Mouse (Mus musculus): ENCODE data around the gene Tmie.

The Tmie gene

DNA sequence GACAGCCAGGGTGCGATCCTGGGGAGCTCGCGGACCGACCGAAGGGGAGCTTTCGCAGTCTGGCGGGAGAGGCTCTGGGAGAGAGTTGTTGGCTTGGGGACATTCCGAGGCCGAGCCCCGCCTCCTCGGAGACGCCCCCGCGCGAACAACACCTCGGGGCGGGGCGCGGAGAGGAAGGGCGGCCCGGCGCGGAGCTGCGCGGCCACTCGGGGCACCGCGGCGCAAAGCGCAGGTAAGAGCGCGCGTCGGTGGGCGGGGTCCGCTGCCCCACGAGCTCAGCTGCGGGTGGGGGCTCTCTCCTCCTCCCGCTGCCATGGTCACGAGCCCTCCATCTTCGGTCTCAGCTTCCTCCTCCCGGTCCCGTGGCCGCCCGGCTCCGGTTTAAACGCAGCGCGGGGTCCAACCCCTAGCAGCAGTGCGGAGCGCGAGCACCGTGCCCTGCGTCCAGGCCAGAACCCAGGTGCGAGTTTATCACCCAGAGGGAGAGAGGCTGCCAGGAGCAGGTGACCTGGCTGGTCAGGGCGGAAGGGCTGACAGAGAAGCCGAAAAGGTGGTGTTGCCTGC, at the start of gene Tmie:
Tmie (minus strand) TSS at position 116 of the 564 bp plus-strand sequence.
- DNase-seq (ENCODE audit: low read depth, low spot score), result no peak

- peak; percentile 70 for DNase-seq (ENCODE audit: low read depth, low spot score)
These were observed 42.8 kb upstream of the Tmie start for GRCm38 (mm10) chr9:110922759-110923158.

DNA sequence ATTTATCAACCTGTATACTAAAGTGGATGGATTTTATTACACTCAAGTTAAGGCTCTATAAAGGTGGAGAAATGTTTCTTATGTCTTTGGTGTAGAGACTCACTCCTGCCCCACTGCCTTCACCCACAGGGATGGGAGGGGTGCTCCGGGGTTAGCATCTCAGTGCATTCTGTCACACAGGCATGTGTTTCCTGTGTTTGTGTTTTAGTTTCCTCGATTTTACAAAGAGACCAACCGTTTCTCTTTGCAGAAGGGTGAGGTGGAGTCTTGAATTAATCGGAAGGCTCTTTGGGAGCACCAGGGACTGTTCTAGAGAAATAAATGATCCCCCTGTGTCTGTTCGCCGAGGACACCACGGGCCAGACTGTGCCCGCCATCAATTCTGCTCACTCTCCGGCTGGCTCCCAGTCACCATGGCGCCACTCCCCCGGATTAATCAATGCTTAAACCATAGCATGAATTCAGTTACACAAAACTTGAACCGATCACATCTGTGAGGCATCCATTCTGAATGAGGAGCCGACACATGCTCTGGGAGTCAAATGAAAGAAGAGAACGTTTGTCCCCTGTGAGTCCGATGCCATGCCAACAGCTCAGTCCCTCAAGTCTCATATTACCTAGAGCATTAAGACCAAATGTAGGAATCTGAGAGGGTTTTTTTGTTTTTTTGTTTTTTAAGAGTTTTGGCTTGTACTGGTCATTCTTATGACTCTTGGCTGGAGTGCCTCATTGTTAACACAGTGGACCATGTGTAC, 40.9 kb upstream of the Tmie start:
- no peak for DNase-seq (ENCODE audit: low read depth, low spot score)

DNA sequence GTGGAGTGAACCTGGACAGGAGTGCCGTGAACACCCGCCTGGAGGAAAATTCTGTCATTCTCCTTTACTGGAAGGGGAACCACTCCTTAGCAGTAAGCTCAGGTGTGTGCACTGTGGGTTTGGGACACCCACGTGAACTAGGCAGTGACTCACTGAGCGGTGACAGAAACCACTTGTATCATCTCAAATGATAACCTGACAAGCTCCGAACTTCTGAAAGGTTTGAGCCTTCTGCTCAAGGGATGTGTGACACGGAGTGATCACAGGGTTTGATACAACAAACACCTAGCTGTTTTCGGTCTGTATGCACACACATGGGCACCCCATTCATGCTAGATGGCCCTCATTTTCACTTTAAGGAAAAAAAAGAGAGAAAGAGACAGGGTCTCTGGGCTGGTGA, 36.9 kb upstream of the Tmie start, which contains the start of gene Fam240a:
Fam240a (minus strand) TSS at position 76 of the 400 bp plus-strand sequence.
- no peak for DNase-seq (ENCODE audit: low read depth, low spot score)

- DNase-seq (ENCODE audit: low read depth, low spot score), result no peak
These were observed 35.6 kb upstream of the Tmie start for GRCm38 (mm10) chr9:110915466-110915865.

- DNase-seq (ENCODE audit: low read depth, low spot score), result no peak
These were observed 34.8 kb upstream of the Tmie start for GRCm38 (mm10) chr9:110914631-110915236.

DNA sequence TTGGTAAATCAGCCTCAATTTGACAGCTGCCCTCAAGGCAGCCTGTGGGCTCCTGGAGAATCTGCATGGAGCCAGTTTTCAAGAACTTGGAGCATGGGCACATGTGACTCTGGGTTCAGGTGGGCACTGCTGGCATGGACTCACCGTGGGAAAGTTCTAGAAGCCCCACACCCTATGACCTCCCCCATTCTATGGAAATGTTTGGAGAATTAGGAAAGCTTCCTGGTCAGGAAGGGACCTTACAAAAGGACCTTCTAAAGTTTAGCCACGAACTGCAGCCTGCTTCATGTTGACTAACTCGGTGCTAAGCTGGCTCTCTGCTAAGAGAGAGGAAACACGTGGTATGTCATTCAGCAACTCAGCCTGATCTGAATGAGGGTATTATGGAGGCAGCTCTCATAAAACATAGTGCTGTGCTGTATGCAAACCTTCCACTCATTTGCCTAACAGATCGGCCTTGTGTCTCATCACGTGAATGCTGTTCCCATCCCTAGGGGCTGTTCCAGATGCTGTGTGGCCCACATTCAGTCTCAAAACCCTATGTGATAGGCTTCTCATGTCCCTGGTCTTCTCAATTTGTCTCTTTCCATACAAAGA, 29.6 kb upstream of the Tmie start:
- DNase-seq (ENCODE audit: low read depth, low spot score), result no peak

GRCm38 (mm10) chr9:110908631-110909016, 28.7 kb upstream of the Tmie start:
- DNase-seq (ENCODE audit: low read depth, low spot score), result no peak

DNA sequence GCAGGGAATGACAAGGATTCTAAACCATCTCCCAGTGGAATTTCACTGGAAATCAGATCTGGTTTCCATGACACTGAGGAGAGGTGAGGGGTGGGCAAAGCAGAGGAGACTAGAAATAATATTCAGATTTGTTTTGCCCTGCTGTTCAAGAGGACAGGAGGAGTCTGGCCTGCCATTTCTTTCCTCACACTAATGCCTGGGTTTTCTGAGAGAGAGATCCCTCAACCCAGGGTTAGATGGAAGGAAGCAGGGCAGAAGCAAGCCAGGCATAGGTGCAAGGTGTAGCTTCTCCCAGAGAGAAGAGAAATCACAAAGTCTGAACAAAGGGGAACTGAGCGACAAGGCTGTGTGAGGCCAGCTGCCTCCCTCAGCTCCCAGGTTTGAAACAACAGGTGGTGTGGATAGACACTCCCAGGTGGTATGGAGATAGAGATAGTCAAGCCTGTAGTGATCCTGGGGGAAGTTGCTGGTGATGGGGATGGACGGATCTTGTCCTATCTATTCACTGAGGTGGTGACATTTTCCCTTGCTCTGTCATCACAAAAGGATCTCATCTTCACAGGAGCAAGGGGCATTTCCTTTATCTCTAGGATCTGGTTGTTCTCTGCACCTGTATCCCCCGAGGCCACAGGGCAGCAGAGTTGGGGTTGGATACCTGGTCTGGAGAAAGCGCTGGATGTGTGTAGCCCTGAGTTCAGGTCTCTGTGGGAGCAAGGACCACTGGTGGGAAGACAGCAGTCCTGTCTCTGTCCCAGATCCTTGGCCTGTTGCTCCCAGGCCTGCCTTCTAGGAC, 28.1 kb upstream of the Tmie start:
- no peak for DNase-seq (ENCODE audit: low read depth, low spot score)

DNA sequence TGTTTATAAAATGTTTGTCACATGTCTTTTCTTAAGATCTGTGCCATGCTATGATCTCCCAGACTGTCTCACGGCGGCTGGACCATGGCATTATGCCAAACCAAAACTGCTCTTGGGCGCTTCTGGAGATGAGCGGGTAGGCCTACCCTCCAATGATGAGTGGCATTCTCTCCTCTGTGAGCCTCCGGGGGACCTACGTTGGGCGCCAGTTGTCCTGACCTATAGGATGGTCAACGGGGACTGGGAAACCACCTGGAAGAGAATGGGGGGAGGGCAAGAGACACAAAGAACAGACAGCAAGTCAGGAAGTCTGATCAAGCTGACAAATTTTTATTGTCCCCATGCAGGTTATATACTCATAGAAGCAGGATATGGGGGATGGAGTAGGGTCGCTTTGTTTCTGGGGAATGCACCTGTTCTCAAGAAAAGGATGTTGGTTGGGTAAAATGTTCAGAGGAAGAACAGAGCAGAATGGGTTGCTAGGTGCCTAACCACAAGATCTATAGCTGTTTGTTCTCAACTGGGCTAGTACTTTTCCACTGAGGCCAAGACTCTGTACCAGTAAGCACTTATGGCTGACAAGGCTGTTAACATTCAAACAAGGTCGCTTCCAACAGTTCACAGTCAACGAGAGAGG, 27.4 kb upstream of the Tmie start:
- DNase-seq (ENCODE audit: low read depth, low spot score), result no peak

GRCm38 (mm10) chr9:110902271-110902670, 22.4 kb upstream of the Tmie start:
- no peak for DNase-seq (ENCODE audit: low read depth, low spot score)

DNA sequence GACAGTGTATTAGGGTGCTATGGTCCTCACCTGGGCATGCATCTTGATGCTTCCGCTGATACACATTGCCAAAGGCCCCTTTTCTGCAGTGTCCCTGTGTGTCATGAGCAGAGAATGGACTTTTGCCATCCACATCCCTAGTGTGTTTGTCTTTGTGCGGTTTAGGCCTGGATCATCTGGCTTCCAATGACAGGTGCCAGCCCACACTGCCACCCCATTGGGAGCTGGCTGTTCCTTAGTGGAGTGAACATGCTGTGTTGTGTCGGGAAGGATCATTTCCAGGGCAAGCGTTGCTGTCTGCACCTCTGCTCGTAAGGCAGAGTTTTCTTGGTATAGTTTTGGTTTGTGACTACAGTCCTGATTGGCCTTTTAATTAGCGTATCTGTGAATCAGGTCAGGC, 21.3 kb upstream of the Tmie start:
- DNase-seq (ENCODE audit: low read depth, low spot score), result no peak

DNA sequence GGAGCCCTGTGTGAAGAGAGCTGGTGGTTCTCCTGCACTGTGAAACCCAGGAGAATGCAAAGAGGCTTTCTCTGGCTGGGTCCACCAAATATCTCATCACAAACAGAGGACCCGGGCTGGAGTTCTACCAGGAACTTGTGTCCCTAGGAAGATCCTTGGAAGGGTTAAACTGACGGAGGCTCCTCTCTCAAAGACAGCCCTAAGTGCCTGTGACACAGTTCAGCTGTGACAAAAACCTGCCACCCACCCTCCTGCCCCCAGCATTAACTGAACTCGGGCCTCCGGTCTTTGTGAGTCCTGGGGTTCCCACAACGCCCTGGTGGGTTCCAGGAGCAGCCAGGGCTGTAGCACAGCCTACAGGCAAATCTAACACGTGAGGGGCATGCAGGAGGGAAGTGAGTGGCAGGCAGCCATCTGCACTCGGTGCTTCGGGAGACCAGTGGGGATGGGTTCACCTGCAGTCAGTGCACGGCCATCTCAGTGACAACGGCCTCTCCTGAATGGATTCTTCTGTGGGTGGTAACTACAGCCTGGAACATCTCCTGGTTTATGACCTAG, 19.6 kb upstream of the Tmie start:
- DNase-seq (ENCODE audit: low read depth, low spot score), result no peak

- no peak for DNase-seq (ENCODE audit: low read depth, low spot score)
These were observed 16.7 kb upstream of the Tmie start for GRCm38 (mm10) chr9:110896595-110896994.

DNA sequence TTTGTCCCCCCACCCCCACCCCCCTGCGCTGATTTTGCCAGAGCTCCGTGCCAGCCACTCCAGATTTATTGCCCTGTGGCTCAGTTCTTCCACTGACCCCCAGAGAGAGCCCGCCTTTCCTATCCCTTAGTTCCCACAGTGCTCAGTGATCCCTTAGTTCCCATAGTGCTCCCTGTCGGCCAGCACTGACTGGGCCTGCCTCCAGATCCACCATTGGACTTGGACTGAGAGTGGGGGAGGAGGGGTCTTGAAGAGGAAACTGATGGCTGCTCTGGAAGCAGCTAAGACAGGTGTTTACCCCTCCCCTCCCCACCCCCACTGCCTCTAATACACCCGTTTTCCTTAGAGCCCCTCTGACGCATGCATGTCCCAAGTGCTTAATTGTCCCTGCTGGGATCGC, 16.1 kb upstream of the Tmie start:
- DNase-seq (ENCODE audit: low read depth, low spot score), result no peak

DNA sequence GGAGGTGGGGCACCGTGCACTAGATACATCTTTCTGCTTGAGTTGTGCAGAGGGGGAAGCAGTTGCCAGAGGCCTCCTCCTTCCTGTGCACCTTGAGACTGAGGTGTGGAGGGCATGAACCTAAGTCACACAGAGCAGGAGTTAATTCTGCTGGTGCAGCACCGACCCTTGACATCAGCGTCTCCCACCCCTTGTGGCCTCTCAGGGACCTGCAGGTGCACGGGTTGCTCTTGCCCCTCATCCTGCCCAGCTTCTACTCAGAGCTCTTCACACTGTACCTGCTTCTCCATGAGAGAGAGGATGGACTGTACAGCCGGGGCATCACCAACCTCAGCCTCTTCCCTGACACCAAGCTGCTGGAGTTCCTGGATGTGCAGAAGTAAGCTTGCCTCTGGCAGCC, 15.6 kb upstream of the Tmie start:
- no peak for DNase-seq (ENCODE audit: low read depth, low spot score)

- DNase-seq (ENCODE audit: low read depth, low spot score), result no peak
These were observed 13.5 kb upstream of the Tmie start for GRCm38 (mm10) chr9:110893429-110893828.

DNA sequence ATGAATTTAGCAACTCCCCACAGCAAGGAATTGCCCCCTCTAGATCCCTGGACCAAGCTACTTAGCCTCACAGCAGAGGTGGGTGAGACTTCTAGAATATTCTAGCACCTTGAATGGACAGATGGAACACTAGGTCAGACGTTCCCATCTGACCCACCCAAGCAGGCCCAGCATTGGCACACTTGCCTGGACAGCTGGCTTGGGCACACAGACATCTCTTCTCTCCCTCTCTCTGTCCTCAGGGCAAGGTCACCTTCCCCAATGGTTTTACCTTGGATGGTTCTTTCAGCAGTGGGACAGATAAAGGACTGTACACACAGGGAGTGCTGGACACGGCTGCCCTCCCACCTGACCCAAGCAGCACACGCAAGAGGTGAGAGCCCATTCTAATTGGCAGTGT, 12.6 kb upstream of the Tmie start:
- DNase-seq (ENCODE audit: low read depth, low spot score), result no peak

- no peak for DNase-seq (ENCODE audit: low read depth, low spot score)
These were observed 11.3 kb upstream of the Tmie start for GRCm38 (mm10) chr9:110891077-110891828.

All from 3T3-L1 (cell line).